Mouse (Mus musculus): ENCODE data around the gene Olfr450. TPM values are rescaled to one million over a fixed set of nuclear protein-coding genes. Genes with fewer than 3 reads are reported as not detected.

Gene Olfr450
- polyA plus RNA-seq, 1 experiment from 2014 or later = not detected

Other genes with a start within 250 kb of the Olfr450 start
- gene Tcaf3, start 214.2 kb upstream of the Olfr450 start, polyA plus RNA-seq (2014; fragmentation: Nextera tagmentation; extraction: Ambion mirVana) = not detected in 2 replicates
- gene Tcaf2, start 166.7 kb upstream of the Olfr450 start, polyA plus RNA-seq (2014; fragmentation: Nextera tagmentation; extraction: Ambion mirVana) = 1.4 and 2.1 TPM in 2 replicates
- gene Tcaf1, start 101.9 kb upstream of the Olfr450 start, polyA plus RNA-seq (2014; fragmentation: Nextera tagmentation; extraction: Ambion mirVana) = 134 and 143 TPM in 2 replicates
- gene Olfr453, start 72.6 kb upstream of the Olfr450 start, polyA plus RNA-seq (2014; fragmentation: Nextera tagmentation; extraction: Ambion mirVana) = not detected in 2 replicates
- not detected in 2 replicates for gene Olfr38, start 55.5 kb upstream of the Olfr450 start, polyA plus RNA-seq (2014; fragmentation: Nextera tagmentation; extraction: Ambion mirVana)
- not detected in 2 replicates for gene Olfr452, start 26.8 kb upstream of the Olfr450 start, polyA plus RNA-seq (2014; fragmentation: Nextera tagmentation; extraction: Ambion mirVana)
- not detected in 2 replicates for gene Olfr449, start 22.4 kb downstream of the Olfr450 start, polyA plus RNA-seq (2014; fragmentation: Nextera tagmentation; extraction: Ambion mirVana)
- not detected in 2 replicates for gene Olfr448, start 78.5 kb downstream of the Olfr450 start, polyA plus RNA-seq (2014; fragmentation: Nextera tagmentation; extraction: Ambion mirVana)
- gene Olfr447, start 96.9 kb downstream of the Olfr450 start, polyA plus RNA-seq (2014; fragmentation: Nextera tagmentation; extraction: Ambion mirVana) = not detected in 2 replicates
- gene Olfr446, start 109.4 kb downstream of the Olfr450 start, polyA plus RNA-seq (2014; fragmentation: Nextera tagmentation; extraction: Ambion mirVana) = not detected in 2 replicates
- not detected in 2 replicates for gene Olfr444, start 137.1 kb downstream of the Olfr450 start, polyA plus RNA-seq (2014; fragmentation: Nextera tagmentation; extraction: Ambion mirVana)

Measured in forebrain, embryonic 11.5 days (tissue).